Mouse (Mus musculus) E14TG2a.4 (cell line): ENCODE measurements around the gene Fryl.

Source experiments
- CTCF ChIP-seq: conservative IDR thresholded peaks from 2 replicates; pipeline ENCODE4 v1.5.1; 2014; ENCODE audit warnings: low read length
- POU5F1 ChIP-seq: IDR thresholded peaks from 2 replicates; pipeline ENCODE4 v1.6.1; 2014; ENCODE audit warnings: low read length, borderline replicate concordance

GRCm38 (mm10) chr5:73135131-73135530 lies 121.3 kb downstream of the Fryl start:
- no peak for TF ChIP-seq CTCF
- TF ChIP-seq POU5F1: no peak
